Mouse (Mus musculus): ENCODE measurements around the gene Gm20388.
A peak's percentile ranks its signal among the peaks of the same experiment; 100 is the strongest.
"Not testable (repeated sequence)": the region's sequence is repeated elsewhere in the genome, so short reads cannot be mapped to it uniquely, and the experiment has no call there.

Gm20388 gene

DNA sequence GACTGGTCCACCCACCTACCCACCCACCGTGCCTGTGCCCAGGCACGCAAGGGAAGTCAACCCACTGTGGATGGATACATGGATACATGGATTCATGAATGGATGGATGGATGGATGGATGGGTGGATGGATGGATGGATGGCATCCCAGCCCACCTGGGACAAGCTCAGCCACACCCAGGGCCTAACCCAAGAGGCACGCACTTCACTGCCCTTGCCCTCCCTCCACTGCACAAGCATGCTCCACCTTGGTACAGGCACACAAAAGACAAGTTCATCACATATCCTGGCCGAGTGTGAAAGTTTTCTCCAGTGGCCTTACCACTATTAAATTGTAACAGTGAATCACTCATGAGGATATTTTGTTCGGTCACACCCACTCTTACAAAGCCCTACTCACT lies 3713.6 kb downstream of the Gm20388 start:
- no peak for DNase-seq (ENCODE audit: low spot score)

DNA sequence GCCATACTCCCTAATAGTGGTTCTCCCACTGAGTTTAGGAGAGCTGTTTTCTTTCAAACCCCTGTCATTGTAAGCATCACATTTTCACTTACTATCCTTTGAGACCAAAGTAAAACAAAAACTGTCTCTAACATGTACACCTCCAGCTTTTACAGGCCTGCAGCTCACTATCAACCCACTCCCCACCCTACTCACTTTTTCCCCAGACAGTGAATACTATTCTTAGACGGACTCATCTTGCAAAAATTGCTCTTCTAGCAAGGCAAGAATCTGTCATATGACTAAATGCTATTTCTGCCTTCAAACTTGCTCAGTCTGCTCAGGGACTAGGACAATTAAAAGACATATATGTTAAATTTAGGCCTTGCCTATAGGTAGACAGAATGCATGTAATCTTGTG lies 3714.1 kb downstream of the Gm20388 start:
- no peak for DNase-seq (ENCODE audit: low spot score)

DNA sequence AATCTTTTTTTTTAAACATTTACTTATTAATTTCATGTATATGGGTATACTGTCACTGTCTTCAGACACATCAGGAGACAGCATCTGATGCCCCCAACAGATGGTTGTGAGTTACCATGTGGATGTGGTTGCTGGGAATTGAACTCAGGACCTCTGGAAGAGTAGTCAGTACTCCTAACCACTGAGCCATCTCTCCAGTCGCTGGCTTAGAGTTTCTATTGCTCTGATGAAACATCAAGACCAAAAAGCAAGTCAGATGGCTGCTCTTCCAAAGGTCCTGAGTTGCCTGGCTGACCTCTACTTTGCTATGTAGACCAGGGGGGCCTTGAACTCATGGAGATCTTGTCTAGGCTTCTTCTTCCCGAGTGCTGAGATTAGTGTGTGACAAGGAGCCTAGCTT lies 3715.1 kb downstream of the Gm20388 start:
- DNase-seq (ENCODE audit: low spot score): no peak

DNA sequence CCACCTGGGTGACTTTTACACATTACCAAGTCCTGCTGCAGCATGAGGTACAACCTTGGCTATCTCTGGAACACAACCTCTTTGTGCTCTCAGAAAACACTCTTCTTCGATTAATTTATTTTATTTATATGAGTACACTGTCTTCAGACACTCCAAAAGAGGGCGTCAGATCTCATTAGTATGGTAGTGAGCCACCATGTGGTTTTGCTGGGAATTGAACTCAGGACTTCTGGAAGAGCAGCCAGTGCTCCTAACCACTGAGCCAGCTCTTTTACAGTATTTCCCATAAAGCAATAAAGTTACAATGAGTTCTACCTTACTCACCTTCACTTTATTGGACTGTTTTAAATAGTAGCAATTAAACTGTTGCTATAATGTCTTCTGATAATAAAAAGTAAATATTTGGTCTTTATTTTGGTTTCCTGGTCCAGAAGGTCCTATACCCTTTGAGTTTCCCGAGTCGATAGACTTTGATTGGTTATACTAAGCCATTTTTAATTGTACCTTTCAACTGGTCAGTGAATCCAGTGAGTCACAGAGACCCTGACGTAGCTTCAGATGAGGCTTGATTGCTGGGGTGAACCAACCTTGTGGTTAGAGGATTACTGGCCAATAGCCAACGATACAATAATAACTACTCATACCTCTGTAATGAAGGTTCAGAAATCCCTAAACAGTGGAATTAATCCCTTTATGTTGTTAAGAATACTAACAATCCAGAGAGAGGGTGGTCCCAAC lies 3716.9 kb downstream of the Gm20388 start:
- DNase-seq (ENCODE audit: low spot score): no peak

DNA sequence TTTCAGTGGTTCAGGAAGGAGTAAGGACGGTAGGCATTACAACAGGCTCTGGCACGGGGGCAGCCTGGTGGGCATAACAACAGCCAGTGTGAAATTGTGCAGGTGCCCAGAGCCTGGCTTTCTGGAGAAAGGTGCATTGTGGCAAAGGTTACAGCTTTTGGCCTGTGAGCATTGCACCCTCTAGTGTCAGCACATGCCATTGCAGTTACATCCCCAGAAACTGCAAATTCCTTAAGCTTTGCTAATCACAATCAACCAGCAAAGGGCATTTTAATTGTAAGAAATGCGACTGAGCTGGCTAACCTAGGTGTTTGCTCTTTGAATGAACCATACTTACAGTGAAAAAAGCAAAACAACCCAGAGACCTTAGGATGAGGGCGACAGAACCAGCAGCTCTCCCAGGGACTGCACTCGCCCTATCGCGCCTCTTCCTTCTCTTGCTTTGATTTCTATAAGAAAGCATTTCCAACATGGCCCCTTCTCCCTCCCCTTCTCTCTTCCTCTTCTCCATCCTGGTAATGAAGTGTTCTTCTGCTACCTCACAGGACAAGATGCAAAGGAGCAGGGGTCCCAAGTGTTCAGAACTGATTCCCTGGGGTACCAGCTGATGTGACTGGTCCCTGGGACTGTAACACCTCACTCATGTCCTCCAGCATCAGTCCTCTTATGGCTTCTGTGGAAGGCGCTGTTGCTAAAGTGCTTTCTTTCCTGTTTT lies 3717.8 kb downstream of the Gm20388 start:
- peak; percentile 46 for DNase-seq (ENCODE audit: low spot score)

DNA sequence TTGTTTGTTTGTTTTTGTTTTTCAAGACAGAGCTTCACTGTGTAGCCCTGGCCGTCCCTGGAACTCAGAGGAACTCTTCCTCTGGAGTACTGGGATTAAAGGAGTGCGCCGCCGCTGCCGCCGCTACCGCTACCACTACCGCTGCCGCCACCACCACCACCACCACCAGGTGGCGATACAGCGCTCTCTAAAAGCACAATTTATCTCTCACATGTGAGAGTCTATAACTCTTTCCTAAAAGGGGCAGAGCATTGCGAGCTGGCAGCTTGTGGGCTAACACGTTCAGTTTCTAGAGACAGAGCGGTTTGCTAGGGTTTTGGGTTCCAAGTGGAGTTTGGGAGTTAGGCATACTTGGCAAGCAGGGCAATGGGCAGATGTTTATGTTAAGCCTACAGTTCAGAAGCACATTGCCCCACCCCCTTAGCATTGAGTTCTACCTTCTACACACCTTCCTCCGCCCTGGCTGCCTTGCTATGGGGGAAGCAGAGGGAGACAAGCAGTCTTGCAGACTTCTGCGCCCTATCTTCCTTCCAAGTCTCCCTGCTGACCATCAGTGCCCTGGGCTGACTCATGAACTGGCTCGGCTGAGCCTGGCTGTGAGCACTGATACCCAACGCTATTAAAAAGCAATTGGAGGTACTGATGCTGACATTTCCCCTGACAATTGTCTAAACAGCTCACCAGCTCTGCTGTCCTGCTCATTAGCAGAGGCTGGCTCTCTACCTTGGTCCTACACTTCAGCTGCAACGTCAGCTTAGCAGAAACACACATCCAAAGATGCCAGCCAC lies 3718.5 kb downstream of the Gm20388 start:
- DNase-seq (ENCODE audit: low spot score): peak; percentile 42

DNA sequence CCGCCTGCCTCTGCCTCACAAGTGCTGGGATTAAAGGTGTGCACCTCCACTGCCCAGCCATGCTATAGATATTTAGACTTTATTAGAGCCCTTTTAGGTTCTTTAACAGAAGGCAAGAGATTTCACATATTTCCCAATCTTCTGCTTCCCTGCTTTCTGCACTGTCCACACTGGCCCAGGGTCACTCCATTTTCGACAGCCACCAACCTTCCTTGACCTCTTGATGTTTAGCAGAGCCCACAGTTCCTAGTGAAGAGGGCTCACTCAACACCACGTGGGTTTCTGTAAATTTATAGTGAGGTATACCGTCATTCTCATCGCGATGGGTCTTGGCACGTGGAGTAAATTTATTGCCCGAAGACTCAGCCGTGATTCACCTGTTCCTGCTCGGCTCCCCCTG lies 3719.4 kb downstream of the Gm20388 start:
- no peak for DNase-seq (ENCODE audit: low spot score)

DNA sequence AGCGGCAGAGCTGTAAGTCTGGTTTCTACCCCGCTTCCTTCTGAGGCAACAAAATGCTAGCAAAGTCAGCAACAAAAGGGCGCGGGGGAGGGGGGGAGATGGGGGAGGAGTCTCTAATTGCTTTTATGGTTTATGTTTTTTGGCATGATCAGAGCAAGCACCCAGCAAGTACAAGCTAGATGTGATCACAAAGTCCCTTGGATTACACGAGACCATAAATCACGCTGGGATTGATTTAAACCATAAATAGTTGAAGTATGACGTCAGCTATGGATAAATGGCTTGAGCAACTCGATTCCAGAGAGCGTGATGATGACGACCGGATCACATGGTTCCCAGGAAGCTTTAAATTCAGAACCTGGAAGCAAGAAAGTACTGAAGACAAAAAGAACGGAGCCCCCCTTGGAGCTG lies 3720.2 kb downstream of the Gm20388 start:
- DNase-seq (ENCODE audit: low spot score): no peak

DNA sequence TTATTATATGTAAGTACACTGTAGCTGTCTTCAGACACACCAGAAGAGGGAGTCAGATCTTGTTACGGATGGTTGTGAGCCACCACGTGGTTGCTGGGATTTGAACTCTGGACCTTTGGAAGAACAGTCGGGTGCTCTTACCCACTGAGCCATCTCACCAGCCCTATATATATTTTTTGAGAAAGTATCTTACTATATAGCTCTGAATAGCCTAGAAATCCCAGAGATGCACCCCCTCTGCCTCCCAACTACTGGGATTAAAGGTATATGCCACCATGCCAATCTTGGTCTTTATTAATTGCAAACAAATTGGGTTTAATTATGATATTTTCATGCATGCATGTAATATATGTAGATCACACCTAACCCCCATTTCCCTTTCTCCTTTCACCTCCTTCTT lies 3721.1 kb downstream of the Gm20388 start:
- not testable (repeated sequence) for DNase-seq (ENCODE audit: low spot score)

DNA sequence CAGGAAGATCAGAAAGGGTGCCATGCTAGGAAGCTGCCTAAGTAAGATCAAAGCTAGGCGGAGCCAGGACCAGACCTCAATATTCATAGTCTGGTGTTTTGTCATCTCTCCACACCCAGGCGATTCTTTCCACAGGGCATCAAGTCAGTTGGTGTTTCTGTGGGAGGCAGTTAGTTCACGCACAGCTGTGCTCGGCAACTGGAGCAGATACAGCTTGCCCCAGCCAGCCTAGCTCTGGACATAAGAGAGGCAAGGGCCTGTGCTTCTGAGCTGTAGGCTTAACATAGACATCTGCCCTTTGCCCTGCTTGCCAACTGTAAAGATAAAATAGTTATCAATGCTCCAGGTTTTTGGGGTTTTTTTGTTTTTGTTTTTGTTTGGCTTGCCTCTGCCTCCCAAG lies 3721.6 kb downstream of the Gm20388 start:
- DNase-seq (ENCODE audit: low spot score): no peak

DNA sequence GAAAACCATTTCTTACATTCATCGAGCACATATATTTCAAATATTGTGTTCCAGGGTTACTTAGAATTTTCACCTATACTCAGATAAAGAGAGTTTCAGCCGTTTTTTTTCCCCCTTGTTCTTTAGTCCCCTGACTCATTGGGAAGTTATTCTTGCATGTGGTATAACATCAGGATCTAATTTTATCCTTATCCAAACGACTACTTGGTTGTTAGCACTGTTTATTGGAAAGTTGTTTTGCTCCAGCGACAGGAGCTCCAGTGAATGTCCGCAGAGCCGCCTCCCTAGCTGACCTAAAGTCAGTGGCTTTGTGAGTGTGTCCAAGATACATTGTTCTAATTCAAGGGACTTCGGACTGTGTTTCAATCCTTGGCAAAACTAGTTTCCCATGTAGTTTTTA lies 3723.2 kb downstream of the Gm20388 start:
- no peak for DNase-seq (ENCODE audit: low spot score)

DNA sequence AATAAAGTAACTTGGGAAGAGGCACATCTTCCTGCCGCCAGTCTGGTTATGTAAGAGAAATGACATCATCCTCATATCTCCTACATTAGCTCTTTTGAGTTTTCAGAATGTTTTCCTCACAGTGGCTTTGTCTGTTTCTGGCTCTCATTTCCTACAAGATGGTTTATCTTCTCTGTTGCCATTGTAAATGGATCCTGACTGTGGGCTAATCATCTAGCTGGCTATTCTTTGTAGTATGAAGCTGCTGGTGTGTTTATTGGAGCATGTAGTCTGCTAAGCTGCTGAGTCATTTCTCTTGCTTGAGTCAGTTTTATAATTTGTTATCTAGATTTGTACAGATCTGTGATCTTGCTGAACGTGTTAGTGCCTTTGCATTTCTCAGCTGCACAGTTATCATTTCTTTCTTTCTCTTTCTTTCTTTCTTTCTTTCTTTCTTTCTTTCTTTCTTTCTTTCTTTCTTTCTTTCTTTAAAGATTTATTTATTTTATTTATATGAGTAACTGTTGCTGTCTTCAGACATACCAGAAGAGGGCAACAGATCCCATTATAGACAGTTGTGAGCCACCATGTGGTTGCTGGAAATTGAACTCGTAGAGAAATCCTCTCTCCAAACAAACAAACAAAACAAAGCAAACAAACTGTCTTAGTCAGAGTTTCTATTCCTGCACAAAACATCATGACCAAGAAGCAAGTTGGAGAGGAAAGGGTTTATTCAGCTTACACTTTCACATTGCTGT lies 3723.9 kb downstream of the Gm20388 start:
- DNase-seq (ENCODE audit: low spot score): no peak

DNA sequence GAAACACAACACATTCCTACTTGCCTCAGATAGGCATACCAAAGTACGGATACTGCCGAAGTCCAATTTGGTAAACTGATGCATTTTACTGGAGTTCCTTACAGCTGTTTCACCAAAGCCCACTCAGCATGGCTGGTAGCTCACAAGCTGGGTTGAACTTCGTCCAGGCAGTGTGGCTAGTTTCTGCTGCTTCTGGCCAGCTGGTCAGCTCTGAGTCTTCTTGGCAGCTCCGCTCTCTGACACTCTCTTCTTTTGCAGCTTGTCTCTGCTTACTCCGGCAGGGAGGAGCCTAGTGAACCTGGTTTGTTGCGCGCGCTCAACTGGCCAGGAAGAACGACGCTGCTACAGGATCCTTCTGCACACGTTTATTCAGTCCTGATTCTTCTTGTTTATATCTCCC lies 3725.0 kb downstream of the Gm20388 start:
- no peak for DNase-seq (ENCODE audit: low spot score)

DNA sequence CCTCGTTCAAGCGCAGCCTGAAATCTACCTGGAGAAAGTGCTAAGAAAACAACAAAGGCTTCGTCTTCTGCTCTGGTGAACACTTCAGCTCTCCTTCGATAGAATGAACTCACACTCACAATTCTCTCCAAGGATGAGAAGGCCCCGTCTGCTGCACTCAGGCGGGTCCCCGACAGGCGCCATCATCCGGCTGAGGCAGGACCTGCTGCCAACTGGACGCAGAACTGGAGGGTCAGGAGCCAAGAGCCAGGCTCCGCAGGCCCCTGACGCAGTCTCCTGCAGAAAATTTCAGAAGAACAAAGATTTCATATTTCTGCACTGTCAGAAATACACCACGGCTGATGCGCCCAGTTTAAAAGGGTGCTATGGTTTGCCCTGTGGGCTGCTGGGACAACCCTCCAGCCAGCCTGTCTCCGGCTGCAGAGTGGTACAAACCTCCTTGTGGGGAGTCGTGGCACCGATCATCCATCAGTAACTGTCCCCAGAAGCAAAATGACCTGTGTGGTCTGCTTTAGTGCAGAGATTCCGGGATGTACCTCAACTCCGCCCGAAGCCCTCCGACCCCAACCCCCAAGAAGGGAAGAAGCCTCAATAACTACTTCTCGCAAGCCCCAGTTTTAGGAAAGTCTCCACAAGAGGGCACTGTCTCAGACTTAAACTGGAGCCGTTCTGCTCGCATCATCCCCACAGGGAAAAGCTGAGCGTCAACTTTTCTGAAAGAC lies 3732.8 kb downstream of the Gm20388 start:
- peak; percentile 17 for DNase-seq (ENCODE audit: low spot score)

DNA sequence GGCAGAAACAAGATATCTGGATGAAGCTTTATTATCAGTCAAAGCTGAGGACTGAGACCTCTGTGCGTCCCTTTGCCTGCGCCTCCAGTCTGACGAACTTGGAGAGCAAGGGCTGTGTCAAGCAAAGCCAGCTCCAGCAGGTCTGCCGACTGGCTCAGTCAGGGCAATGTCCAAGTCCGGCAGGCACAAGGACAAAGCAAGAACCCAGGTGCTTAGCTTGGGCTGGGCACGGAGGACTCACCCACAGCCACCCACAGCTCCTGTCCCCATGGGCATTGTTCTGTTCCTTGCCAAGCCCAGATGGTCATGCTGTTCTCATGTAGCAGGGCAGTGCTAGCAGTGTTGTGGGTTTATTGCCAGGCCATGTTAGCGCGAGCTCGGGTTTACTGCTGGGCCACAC lies 3734.6 kb downstream of the Gm20388 start:
- DNase-seq (ENCODE audit: low spot score): no peak

DNA sequence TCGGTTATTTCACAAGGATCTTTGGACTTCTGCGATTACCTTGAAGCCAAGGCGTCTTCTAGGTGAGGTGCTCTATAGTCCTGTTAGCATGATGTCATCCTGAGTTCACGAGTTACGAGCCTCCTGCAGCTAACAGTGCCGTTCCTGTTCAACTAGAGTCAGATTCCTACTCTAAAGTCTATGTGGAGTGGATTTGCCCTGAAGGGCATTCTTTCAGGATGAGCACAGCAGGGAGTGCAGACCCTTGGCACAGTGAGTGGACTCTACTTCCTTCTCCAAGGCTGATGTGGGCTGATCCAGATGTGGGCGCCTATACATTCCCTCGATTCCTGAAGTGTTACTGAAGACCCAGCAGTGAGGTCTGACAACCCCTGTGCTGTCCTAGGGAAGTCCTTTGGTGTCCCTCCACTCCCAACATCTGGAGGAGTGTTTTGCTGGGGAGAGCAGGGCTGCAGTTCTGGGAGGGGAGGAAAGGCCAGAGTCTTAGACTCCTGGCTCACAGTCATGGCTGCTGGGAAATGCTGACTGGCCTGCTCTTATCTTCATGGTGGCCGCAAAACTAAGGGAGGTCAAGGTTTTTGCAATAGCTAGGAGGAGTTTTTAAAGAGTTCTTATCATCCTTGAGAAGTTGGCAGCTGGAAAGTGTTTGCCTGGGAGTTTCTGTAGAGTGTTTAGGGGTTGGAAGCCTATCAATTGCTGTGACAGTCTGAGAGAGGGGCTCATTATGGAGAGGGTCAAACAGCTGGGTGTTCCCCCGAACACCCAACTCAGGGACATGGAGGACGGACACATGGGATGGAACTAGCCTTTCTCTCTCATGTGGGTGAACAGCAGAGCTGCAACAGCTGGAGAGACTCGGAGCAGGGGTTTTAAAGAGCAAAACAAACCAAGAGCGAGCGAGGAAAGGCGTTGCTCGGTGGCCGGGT lies 3737.9 kb downstream of the Gm20388 start:
- DNase-seq (ENCODE audit: low spot score): no peak

DNA sequence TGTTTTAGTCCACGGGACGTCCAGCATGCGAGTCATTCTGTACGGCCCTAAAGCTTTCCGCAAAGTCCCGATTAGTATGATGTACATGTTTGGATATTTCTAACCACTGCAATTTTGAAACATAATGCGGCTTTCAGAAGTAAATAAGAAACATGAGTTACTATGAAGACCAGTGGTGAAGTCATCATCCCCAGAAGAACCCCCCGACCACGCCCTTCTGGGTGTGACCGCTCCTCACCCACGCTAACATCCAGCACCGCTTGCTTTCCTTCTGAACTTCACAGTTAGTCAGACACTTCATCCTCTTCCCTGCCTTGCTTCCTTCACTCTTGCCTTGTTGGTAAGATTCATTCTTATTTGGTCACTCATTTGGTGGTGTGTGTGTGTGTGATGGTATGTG lies 3738.8 kb downstream of the Gm20388 start:
- no peak for DNase-seq (ENCODE audit: low spot score)

DNA sequence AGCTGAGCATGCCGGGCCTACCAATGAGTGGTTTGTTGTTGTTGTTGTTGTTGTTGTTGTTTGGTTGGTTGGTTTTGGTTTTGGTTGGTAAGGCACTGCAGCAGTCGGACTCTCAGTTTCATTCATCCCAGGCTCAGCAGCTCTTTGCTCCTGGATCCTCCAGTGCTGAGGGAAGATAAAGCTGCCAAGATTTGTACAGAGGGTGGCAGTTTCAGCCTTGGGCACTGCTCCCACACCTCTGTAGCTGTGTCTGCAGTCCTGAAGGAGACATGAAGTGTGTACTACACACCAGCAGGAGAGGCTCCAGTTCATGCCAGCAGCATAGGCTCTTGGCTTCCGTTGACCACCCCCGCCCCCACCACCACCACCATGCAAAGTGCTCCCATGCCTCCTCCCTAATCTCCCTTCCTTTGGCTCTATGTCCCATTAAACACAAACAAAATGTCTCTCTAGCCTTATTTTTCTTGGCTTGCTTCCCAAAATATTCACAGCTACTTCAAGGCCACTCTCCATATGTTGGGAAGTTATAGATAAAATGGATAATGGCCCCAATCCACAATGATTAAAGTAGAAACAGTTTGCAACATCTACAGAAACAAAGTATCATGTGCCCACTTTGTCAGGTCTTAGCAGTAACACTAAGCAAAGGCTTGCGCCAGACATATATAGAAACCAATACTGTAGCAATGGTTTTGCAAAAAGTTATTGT lies 3740.9 kb downstream of the Gm20388 start:
- DNase-seq (ENCODE audit: low spot score): no peak

DNA sequence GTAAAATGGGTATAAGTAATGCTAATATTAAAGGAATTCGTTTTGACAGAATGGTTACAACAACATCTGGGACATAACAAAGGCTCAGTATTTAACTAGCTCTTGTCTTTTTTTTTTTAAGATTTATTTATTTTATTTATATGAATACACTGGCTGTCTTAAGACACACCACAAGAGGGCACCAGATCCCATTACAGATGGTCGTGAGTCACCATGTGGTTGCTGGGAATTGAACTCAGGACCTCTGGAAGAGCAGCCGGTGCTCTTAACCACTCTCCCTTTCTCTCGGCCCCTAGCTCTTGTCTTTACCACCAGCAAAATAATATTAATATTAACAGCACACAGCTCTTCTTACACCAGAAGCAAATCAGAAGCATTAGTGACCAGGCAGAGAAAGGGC lies 3742.0 kb downstream of the Gm20388 start:
- no peak for DNase-seq (ENCODE audit: low spot score)

All from T-cell, adult 2 months (primary cell).